Mouse (Mus musculus) E14TG2a.4 (cell line): ENCODE measurements around the gene Gtdc1.

Experiments
- H3K27me3 ChIP-seq: 2 replicates; pipeline ENCODE4 v1.6.1; 2014; ENCODE audit warnings: low read length, control low read depth; ENCODE audit not compliant: insufficient read depth
- H3K36me3 ChIP-seq: 2 replicates; pipeline ENCODE4 v1.6.1; 2014; ENCODE audit warnings: low read length, control low read depth; ENCODE audit not compliant: insufficient read depth
- H3K4me1 ChIP-seq: replicated peaks from 2 replicates; pipeline ENCODE4 v1.6.1; 2014; ENCODE audit warnings: low read depth, low read length, control low read depth
- H3K4me3 ChIP-seq: replicated peaks from 2 replicates; pipeline ENCODE4 v1.5.1; 2014; ENCODE audit warnings: mild to moderate bottlenecking, low read length
- H3K9me3 ChIP-seq: 2 replicates; pipeline ENCODE4 v1.6.1; 2014; ENCODE audit warnings: low read length, control low read depth
- CTCF ChIP-seq: conservative IDR thresholded peaks from 2 replicates; pipeline ENCODE4 v1.5.1; 2014; ENCODE audit warnings: low read length
- NANOG ChIP-seq: IDR thresholded peaks from 2 replicates; pipeline ENCODE4 v1.6.1; 2014; ENCODE audit warnings: borderline replicate concordance, low read length, mixed read lengths
- POU5F1 ChIP-seq: IDR thresholded peaks from 2 replicates; pipeline ENCODE4 v1.6.1; 2014; ENCODE audit warnings: low read length, borderline replicate concordance

Gtdc1 gene

GRCm38 (mm10) chr2:44829753-44830152, 97.7 kb downstream of the Gtdc1 start:
- Histone ChIP-seq H3K9me3 (no peaks in the 10 kb centered on the region), H3K4me3 (no peak overlapping the region), H3K36me3 (no peaks in the 10 kb centered on the region), H3K4me1 (peaks cover 16% of the 10 kb centered on the region), H3K27me3 (no peaks in the 10 kb centered on the region)
- TF ChIP-seq POU5F1 (no peak), NANOG (peak; percentile 29; the same call in 1 of the 2 replicates)

- H3K27me3 ChIP-seq: no peaks in the 10 kb centered on the region
- no peaks in the 10 kb centered on the region for H3K36me3 ChIP-seq
- H3K9me3 ChIP-seq: no peaks in the 10 kb centered on the region
- H3K4me3 ChIP-seq: no peak overlapping the region
- peaks cover 16% of the 10 kb centered on the region for H3K4me1 ChIP-seq
- no peak for TF ChIP-seq POU5F1
- TF ChIP-seq NANOG: no peak
- TF ChIP-seq CTCF: no peak
Measured at GRCm38 (mm10) chr2:44829346-44829745, 98.1 kb downstream of the Gtdc1 start.

GRCm38 (mm10) chr2:44826609-44827008, 100.8 kb downstream of the Gtdc1 start:
- peaks cover 16% of the 10 kb centered on the region for H3K4me1 ChIP-seq
- H3K9me3 ChIP-seq: no peaks in the 10 kb centered on the region
- TF ChIP-seq POU5F1: no peak
- TF ChIP-seq CTCF: no peak
- TF ChIP-seq NANOG: no peak
- no peaks in the 10 kb centered on the region for H3K36me3 ChIP-seq
- H3K4me3 ChIP-seq: no peak overlapping the region
- no peaks in the 10 kb centered on the region for H3K27me3 ChIP-seq

GRCm38 (mm10) chr2:44817787-44818186, 109.7 kb downstream of the Gtdc1 start:
- no peak for TF ChIP-seq CTCF
- TF ChIP-seq POU5F1: no peak
- TF ChIP-seq NANOG: no peak
- H3K27me3 ChIP-seq: no peaks in the 10 kb centered on the region

GRCm38 (mm10) chr2:44813729-44814128, 113.7 kb downstream of the Gtdc1 start:
- no peak for TF ChIP-seq NANOG
- no peak for TF ChIP-seq CTCF
- no peak for TF ChIP-seq POU5F1
- Histone ChIP-seq H3K9me3 (no peaks in the 10 kb centered on the region), H3K4me3 (no peak overlapping the region), H3K27me3 (no peaks in the 10 kb centered on the region), H3K36me3 (no peaks in the 10 kb centered on the region), H3K4me1 (no peaks in the 10 kb centered on the region)

More at GRCm38 (mm10) chr2:44817787-44818186, 109.7 kb downstream of the Gtdc1 start:
- Histone ChIP-seq H3K4me1 (no peaks in the 10 kb centered on the region), H3K9me3 (no peaks in the 10 kb centered on the region), H3K36me3 (no peaks in the 10 kb centered on the region), H3K4me3 (no peak overlapping the region)

- Histone ChIP-seq H3K36me3 (no peaks in the 10 kb centered on the region), H3K27me3 (no peaks in the 10 kb centered on the region), H3K9me3 (no peaks in the 10 kb centered on the region), H3K4me3 (no peak overlapping the region), H3K4me1 (no peaks in the 10 kb centered on the region)
- TF ChIP-seq NANOG (no peak), CTCF (no peak), POU5F1 (no peak)
Measured at GRCm38 (mm10) chr2:44804497-44804896, 123.0 kb downstream of the Gtdc1 start.

- Histone ChIP-seq H3K27me3 (no peaks in the 10 kb centered on the region), H3K9me3 (no peaks in the 10 kb centered on the region), H3K4me3 (no peak overlapping the region), H3K4me1 (no peaks in the 10 kb centered on the region), H3K36me3 (no peaks in the 10 kb centered on the region)
- TF ChIP-seq NANOG: no peak
- TF ChIP-seq CTCF: no peak
- no peak for TF ChIP-seq POU5F1
Measured at GRCm38 (mm10) chr2:44801361-44801760, 126.1 kb downstream of the Gtdc1 start.

GRCm38 (mm10) chr2:44791840-44792239, 135.6 kb downstream of the Gtdc1 start:
- Histone ChIP-seq H3K9me3 (no peaks in the 10 kb centered on the region), H3K4me1 (no peaks in the 10 kb centered on the region), H3K27me3 (no peaks in the 10 kb centered on the region), H3K36me3 (no peaks in the 10 kb centered on the region), H3K4me3 (no peak overlapping the region)
- TF ChIP-seq NANOG (no peak), CTCF (no peak), POU5F1 (no peak)

GRCm38 (mm10) chr2:44791134-44791533, 136.3 kb downstream of the Gtdc1 start:
- TF ChIP-seq POU5F1 (no peak), CTCF (no peak), NANOG (no peak)
- H3K27me3 ChIP-seq: no peaks in the 10 kb centered on the region
- no peaks in the 10 kb centered on the region for H3K9me3 ChIP-seq
- H3K4me3 ChIP-seq: no peak overlapping the region
- no peaks in the 10 kb centered on the region for H3K36me3 ChIP-seq
- H3K4me1 ChIP-seq: no peaks in the 10 kb centered on the region
